Mouse (Mus musculus) myocyte (in vitro differentiated cells): ENCODE data around the gene Htr6. TPM values are rescaled to one million over a fixed set of nuclear protein-coding genes. Genes with fewer than 3 reads are reported as not detected.

ENCODE experiments used
- H3K27me3 ChIP-seq: one replicate; pipeline ENCODE4 v1.6.1; 2011; ENCODE audit not compliant: control insufficient read depth, insufficient read depth, insufficient read length
- H3K36me3 ChIP-seq: one replicate; pipeline ENCODE4 v1.6.1; 2011; ENCODE audit not compliant: control insufficient read depth, insufficient read depth
- H3K4me2 ChIP-seq: one replicate; pipeline ENCODE4 v1.6.1; 2011; ENCODE audit warnings: low read depth, control low read depth
- H3K4me3 ChIP-seq: one replicate; pipeline ENCODE4 v1.5.1; 2011; ENCODE audit warnings: mild to moderate bottlenecking, control low read depth, moderate library complexity
- H3K79me2 ChIP-seq: one replicate; pipeline ENCODE4 v1.6.1; 2011; ENCODE audit not compliant: control insufficient read depth, insufficient read depth
- H3ac ChIP-seq: one replicate; pipeline ENCODE4 v1.6.1; 2011; ENCODE audit not compliant: control insufficient read depth, insufficient read length
- CEBPB ChIP-seq: IDR thresholded peaks from 2 replicates; pipeline ENCODE4 v1.6.1; 2011; ENCODE audit warnings: mild to moderate bottlenecking, moderate library complexity; ENCODE audit not compliant: poor library complexity, insufficient read depth, severe bottlenecking
- E2F4 ChIP-seq: IDR thresholded peaks from one replicate; pipeline ENCODE4 v1.6.1; 2011; ENCODE audit warnings: mild to moderate bottlenecking, control low read depth, moderate library complexity; ENCODE audit not compliant: insufficient read depth
- MAX ChIP-seq: IDR thresholded peaks from one replicate; pipeline ENCODE4 v1.6.1; 2011; ENCODE audit warnings: low read depth, mild to moderate bottlenecking, control low read depth
- MYOD1 ChIP-seq, 3 experiments: IDR thresholded peaks; one replicate each; pipeline ENCODE4 v1.6.1; 2011; ENCODE audit warnings: control low read depth in 2 of 3, low read depth in 2 of 3, mild to moderate bottlenecking in 2 of 3, moderate library complexity in 1 of 3; ENCODE audit not compliant: insufficient read length in 2 of 3, control insufficient read depth in 1 of 3
- MYOG ChIP-seq, 3 experiments: IDR thresholded peaks; one replicate each; pipeline ENCODE4 v1.6.1; 2011; ENCODE audit warnings: control low read depth in 2 of 3, low read depth in 2 of 3, mild to moderate bottlenecking in 2 of 3; ENCODE audit not compliant: insufficient read length in 2 of 3, control insufficient read depth in 1 of 3, insufficient read depth in 1 of 3
- POLR2A ChIP-seq: IDR thresholded peaks from one replicate; pipeline ENCODE4 v1.6.1; 2011; ENCODE audit warnings: low read depth, mild to moderate bottlenecking, control low read depth, moderate library complexity; ENCODE audit not compliant: insufficient read length
- POLR2AphosphoS2 ChIP-seq: IDR thresholded peaks from one replicate; pipeline ENCODE4 v1.6.1; 2011; ENCODE audit warnings: low read depth, control low read depth; ENCODE audit not compliant: insufficient read length
- REST ChIP-seq: IDR thresholded peaks from one replicate; pipeline ENCODE4 v1.6.1; 2011; ENCODE audit warnings: mild to moderate bottlenecking, control low read depth, moderate library complexity; ENCODE audit not compliant: insufficient read depth, insufficient read length
- SRF ChIP-seq: IDR thresholded peaks from one replicate; pipeline ENCODE4 v1.6.1; 2011; ENCODE audit warnings: low read depth; ENCODE audit not compliant: control insufficient read depth, insufficient read length
- TCF12 ChIP-seq: IDR thresholded peaks from one replicate; pipeline ENCODE4 v1.6.1; 2011; ENCODE audit warnings: mild to moderate bottlenecking, control low read depth; ENCODE audit not compliant: poor library complexity, insufficient read depth, severe bottlenecking
- TCF3 ChIP-seq: IDR thresholded peaks from one replicate; pipeline ENCODE4 v1.6.1; 2011; ENCODE audit warnings: low read depth, control low read depth; ENCODE audit not compliant: insufficient read length
- USF1 ChIP-seq: IDR thresholded peaks from one replicate; pipeline ENCODE4 v1.6.1; 2011; ENCODE audit warnings: low read depth, mild to moderate bottlenecking, control low read depth, moderate library complexity
- polyA plus RNA-seq: library from polyadenylated mRNA; unstranded; fragments of >200 nt; fragmentation: generic; extraction: Trizol; gene quantifications from one replicate; pipeline ENCODE4 v1.2.1, GENCODE M21; 2012; ENCODE audit warnings: missing spikeins

The Htr6 gene
- polyA plus RNA-seq, 1 experiment: 0.08 TPM

GRCm38 (mm10) chr4:139037795-139038607, 37.4 kb downstream of the Htr6 start:
- H3K4me3 ChIP-seq: no peak overlapping the region

GRCm38 (mm10) chr4:139035799-139036198, 39.6 kb downstream of the Htr6 start:
- Histone ChIP-seq H3K36me3 (no peaks in the 10 kb centered on the region), H3K79me2 (no peaks in the 10 kb centered on the region), H3K4me2 (no peak overlapping the region), H3K4me3 (no peak overlapping the region), H3ac (no peak overlapping the region), H3K27me3 (peaks cover 40% of the 10 kb centered on the region)
- no peak for TF ChIP-seq MYOD1 (IDR thresholded peaks at IDR 0.05; ENCODE audit: control insufficient read depth in 1 of 3, insufficient read length in 2 of 3, low read depth in 2 of 3)
- no peak for TF ChIP-seq SRF
- no peak for TF ChIP-seq MAX
- TF ChIP-seq CEBPB: no peak
- TF ChIP-seq POLR2A: no peak
- no peak for TF ChIP-seq TCF3
- TF ChIP-seq E2F4: no peak
- TF ChIP-seq POLR2AphosphoS2: no peak
- TF ChIP-seq USF1: no peak
- TF ChIP-seq MYOG (IDR thresholded peaks at IDR 0.05; ENCODE audit: control insufficient read depth in 1 of 3, insufficient read depth in 1 of 3, insufficient read length in 2 of 3, low read depth in 2 of 3): no peak
- no peak for TF ChIP-seq REST
- no peak for TF ChIP-seq TCF12

More at GRCm38 (mm10) chr4:139037795-139038607, 37.4 kb downstream of the Htr6 start:
- Histone ChIP-seq H3K4me2 (no peak overlapping the region), H3ac (no peak overlapping the region), H3K36me3 (no peaks in the 10 kb centered on the region), H3K27me3 (peaks cover 31% of the 10 kb centered on the region), H3K79me2 (no peaks in the 10 kb centered on the region)
- no peak for TF ChIP-seq CEBPB
- no peak for TF ChIP-seq POLR2AphosphoS2
- TF ChIP-seq MYOD1 (IDR thresholded peaks at IDR 0.05; ENCODE audit: control insufficient read depth in 1 of 3, insufficient read length in 2 of 3, low read depth in 2 of 3): no peak
- no peak for TF ChIP-seq POLR2A
- no peak for TF ChIP-seq MAX
- no peak for TF ChIP-seq MYOG (IDR thresholded peaks at IDR 0.05; ENCODE audit: control insufficient read depth in 1 of 3, insufficient read depth in 1 of 3, insufficient read length in 2 of 3, low read depth in 2 of 3)
- TF ChIP-seq E2F4: no peak

DNA sequence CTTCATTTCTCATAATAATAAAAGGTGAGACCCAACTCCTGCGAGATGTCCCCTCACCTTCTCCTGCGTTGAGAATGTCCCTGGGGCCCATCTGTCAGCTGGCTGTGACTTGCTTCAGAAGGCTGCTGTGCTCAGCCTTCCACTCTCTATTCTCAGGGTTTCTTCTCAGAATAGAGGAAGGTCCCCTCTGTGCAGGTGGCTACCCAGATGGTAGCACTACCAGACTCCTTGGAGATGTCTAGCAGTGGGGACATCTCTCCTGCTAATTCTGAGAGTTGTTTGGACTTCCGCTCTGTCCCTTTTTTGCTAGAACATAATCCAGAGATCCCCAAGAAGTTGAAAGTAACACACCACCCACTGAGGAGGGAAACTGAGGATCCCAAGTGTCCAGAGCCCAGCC, 40.4 kb downstream of the Htr6 start:
- H3ac ChIP-seq: no peak overlapping the region
- TF ChIP-seq POLR2A (no peak), CEBPB (no peak), MYOG (IDR thresholded peaks at IDR 0.05; ENCODE audit: control insufficient read depth in 1 of 3, insufficient read depth in 1 of 3, insufficient read length in 2 of 3, low read depth in 2 of 3) (no peak), SRF (no peak), POLR2AphosphoS2 (no peak), TCF3 (no peak), USF1 (no peak), REST (no peak), TCF12 (no peak), MAX (no peak), MYOD1 (IDR thresholded peaks at IDR 0.05; ENCODE audit: control insufficient read depth in 1 of 3, insufficient read length in 2 of 3, low read depth in 2 of 3) (no peak), E2F4 (no peak)
- no peaks in the 10 kb centered on the region for H3K79me2 ChIP-seq
- no peak overlapping the region for H3K4me2 ChIP-seq
- H3K27me3 ChIP-seq: peaks cover 49% of the 10 kb centered on the region
- no peaks in the 10 kb centered on the region for H3K36me3 ChIP-seq
- H3K4me3 ChIP-seq: no peak overlapping the region

DNA sequence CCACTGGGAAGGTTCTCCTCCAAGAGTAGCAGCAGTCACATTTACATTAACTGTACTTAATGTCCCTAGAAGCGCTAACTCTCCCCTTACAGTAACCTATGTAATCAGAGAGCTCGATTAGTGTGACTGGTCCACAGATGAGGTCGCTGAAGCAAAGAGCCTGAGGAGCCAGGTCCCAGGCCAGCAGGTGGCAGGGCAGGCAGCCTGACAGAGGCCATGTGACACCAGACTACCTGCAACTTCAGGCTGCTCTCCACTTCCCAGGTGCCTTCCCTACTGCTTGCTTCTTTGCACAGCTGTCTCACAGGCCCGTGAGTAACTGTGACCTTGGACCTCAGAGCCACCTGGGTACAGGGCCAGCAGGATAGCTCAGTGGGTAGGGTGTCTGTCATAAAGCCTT, 40.8 kb downstream of the Htr6 start:
- no peak overlapping the region for H3ac ChIP-seq
- H3K79me2 ChIP-seq: no peaks in the 10 kb centered on the region
- no peak overlapping the region for H3K4me3 ChIP-seq
- H3K27me3 ChIP-seq: peaks cover 50% of the 10 kb centered on the region
- H3K36me3 ChIP-seq: no peaks in the 10 kb centered on the region
- no peak for TF ChIP-seq E2F4
- TF ChIP-seq POLR2AphosphoS2: no peak
- TF ChIP-seq REST: no peak
- no peak for TF ChIP-seq USF1
- TF ChIP-seq MAX: no peak
- no peak for TF ChIP-seq CEBPB
- TF ChIP-seq TCF3: no peak
- TF ChIP-seq MYOG (IDR thresholded peaks at IDR 0.05; ENCODE audit: control insufficient read depth in 1 of 3, insufficient read depth in 1 of 3, insufficient read length in 2 of 3, low read depth in 2 of 3): no peak
- no peak for TF ChIP-seq MYOD1 (IDR thresholded peaks at IDR 0.05; ENCODE audit: control insufficient read depth in 1 of 3, insufficient read length in 2 of 3, low read depth in 2 of 3)
- H3K4me2 ChIP-seq: no peak overlapping the region

DNA sequence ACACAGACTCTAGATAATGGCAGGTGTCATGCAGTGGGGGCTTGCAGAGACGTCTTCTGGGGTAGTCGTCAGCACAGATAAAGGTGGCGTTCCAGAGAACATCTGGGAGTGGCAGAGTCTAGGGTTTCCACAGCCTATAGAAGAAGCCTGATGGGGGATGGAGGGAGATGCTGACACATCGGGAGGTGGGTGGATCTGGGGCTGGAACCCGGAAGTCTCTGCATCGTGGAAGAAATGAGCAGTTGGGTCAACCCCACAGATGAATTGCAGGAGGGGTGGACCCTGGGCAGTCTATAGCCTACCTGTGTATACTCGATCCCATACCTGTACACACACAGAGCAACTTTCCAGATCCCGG, 41.4 kb downstream of the Htr6 start:
- Histone ChIP-seq H3K79me2 (no peaks in the 10 kb centered on the region), H3K27me3 (peaks cover 50% of the 10 kb centered on the region), H3K4me2 (no peak overlapping the region), H3ac (no peak overlapping the region), H3K4me3 (no peak overlapping the region), H3K36me3 (no peaks in the 10 kb centered on the region)
- no peak for TF ChIP-seq MYOD1 (IDR thresholded peaks at IDR 0.05; ENCODE audit: control insufficient read depth in 1 of 3, insufficient read length in 2 of 3, low read depth in 2 of 3)
- no peak for TF ChIP-seq SRF
